Mouse (Mus musculus): ENCODE measurements at regions not wholly inside any gene's neighbourhood (a gene's known extent, or its start where the extent isn't known, plus 50 kb on each side); places are given as distances from the start of the nearest gene placed in this dataset.

DNA sequence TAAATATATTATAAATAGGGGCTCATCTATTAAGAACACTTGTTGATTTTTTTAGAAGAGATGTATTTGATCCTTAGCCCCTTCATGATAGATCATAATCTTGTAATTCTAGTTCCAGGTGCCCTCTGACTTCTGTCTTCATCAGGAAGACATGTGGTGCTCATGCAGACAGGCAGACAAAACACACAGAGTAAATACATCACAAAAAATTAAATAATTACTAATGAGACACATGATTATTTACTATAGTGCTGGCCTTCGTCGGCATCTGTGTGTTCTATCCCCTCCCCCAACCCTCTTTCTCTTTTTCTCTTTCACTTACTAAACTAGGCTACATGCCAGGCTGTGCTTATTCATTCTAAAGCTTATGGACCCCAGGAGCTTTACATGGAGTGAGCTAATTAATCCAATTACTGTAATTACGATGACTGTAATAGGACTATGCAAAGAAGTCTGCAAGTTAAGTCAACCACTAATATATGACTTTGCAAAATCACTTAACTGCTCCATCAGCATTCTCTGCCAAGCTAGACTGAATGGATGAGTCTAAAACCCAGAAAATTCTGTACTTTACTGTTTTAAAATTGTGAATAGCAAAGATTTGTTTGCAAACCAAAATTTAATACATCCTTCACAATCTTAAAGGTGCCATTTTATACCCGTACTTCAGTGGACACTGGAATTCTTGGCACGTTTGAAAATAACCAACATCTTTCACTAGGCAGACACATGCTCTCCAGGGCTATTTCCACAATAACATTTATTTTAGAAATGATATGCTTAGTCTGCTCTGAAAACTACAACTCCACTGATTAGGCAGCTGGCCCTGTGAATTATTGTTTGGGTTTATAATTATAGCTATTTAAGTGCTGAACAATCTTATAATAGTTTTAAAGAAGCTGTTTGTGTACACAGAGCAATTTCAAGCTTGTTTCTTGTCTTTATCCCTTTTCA lies 659.9 kb downstream of the Slc22a22 start:
- TF ChIP-seq CTCF (IDR thresholded peaks at IDR 0.05): no peak
- no peak for TF ChIP-seq EP300 (IDR thresholded peaks at IDR 0.05)
